Mouse (Mus musculus) olfactory bulb, adult 2 months (tissue): Measurements from ENCODE around the gene Ipo13.

Experiments
- CTCF ChIP-seq: fragments of 200-500 bp; IDR thresholded peaks from 2 replicates; pipeline ENCODE4 v1.5.1; 2012; ENCODE audit warnings: low read depth, mild to moderate bottlenecking, low read length, moderate library complexity; ENCODE audit not compliant: insufficient read depth
- POLR2A ChIP-seq: fragments of 200-500 bp; IDR thresholded peaks from 2 replicates; pipeline ENCODE4 v1.6.1; 2012; ENCODE audit warnings: mild to moderate bottlenecking, low read depth, low read length, moderate library complexity; ENCODE audit not compliant: insufficient read depth

GRCm38 (mm10) chr4:117885994-117886393, 28.8 kb downstream of the Ipo13 start:
- TF ChIP-seq POLR2A (no peak), CTCF (no peak)
